ENCODE assay signal across 23 mouse cellular contexts in the genomic region with DNA sequence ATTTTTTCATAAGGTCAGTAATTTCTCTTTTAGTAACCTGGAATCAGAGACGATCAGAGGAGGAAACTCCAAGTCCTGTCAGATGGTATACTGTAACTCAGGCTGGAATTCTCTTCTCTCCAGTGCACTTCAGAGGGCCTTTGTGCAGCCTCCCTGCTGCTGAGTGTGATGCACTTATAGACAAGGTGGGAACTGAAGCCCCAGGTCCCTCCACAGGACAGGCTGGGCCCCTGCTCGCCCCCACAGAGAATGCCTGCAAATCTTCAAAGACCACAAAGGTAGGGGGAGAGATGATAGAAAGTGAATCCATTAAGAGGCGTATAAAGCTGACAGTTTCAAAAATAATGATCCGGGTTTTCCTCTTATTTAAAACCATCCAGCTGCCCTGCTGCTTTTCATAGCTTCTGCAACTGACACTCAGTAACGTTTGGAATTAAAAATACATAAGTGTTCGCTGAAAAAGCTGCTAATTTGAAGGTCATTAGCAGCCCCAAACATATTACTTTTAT. TPM values are rescaled to one million over a fixed set of nuclear protein-coding genes. Genes with fewer than 3 reads are reported as not detected.
"Had no signal": no experiment of that assay in that cellular context is flagged by ENCODE, and none has a peak within 500 bp of the region (broad histone marks: within the 10 kb centered on the region; RNA-seq: fewer than 3 reads in every experiment).

No protein-coding gene starts in this region.

- H3K27me3 ChIP-seq: limb, embryonic 12.5 days; liver, embryonic 13.5 days; lung, embryonic 15.5 days; neural tube, embryonic 12.5 days had no signal

- H3K9me3 ChIP-seq: limb, embryonic 12.5 days; liver, embryonic 13.5 days; lung, embryonic 15.5 days; neural tube, embryonic 12.5 days had no signal

- H3K4me3 ChIP-seq: layer of hippocampus, adult 2 months; limb, embryonic 12.5 days; liver, embryonic 13.5 days; lung, embryonic 15.5 days; neural tube, embryonic 12.5 days had no signal

- ATAC-seq: liver, postnatal 0 days had no signal

- H3K9ac ChIP-seq: limb, embryonic 12.5 days; liver, embryonic 13.5 days; liver, postnatal 0 days; lung, embryonic 15.5 days; neural tube, embryonic 12.5 days had no signal

- H3K36me3 ChIP-seq: limb, embryonic 12.5 days; liver, embryonic 13.5 days; lung, embryonic 15.5 days; neural tube, embryonic 12.5 days had no signal

- H3K27ac ChIP-seq: layer of hippocampus, adult 2 months; limb, embryonic 12.5 days; liver, embryonic 13.5 days; lung, embryonic 15.5 days; neural tube, embryonic 12.5 days had no signal

- DNase-seq: kidney, adult 18-20 months; kidney, postnatal 10 days; kidney, postnatal 4 days; liver; liver, embryonic 13.5 days; liver, postnatal 0 days; lung, postnatal 14 days; right cerebral cortex, postnatal 4 days; spleen, adult 18-20 months; thymus, adult 18-20 months; thymus, postnatal 25 days had no signal

- H3K4me2 ChIP-seq: limb, embryonic 12.5 days; liver, embryonic 13.5 days; lung, embryonic 15.5 days; neural tube, embryonic 12.5 days had no signal

- H3K4me1 ChIP-seq: liver, embryonic 13.5 days; lung, embryonic 15.5 days had no signal

RNA-seq across cellular contexts. Expression of a gene that starts 46.2 kb away (rescaled TPM):
- total RNA-seq: layer of hippocampus, adult 2 months; layer of hippocampus, postnatal 10 days; left cerebral cortex, postnatal 36 days; megakaryocyte-erythroid progenitor cell, adult 5-6 weeks; monocyte, adult 5-6 weeks; neutrophil, adult 5-6 weeks had no signal
- polyA plus RNA-seq: kidney, embryonic 14.5 days; limb, embryonic 12.5 days; liver, embryonic 13.5 days; liver, postnatal 0 days; lung, embryonic 15.5 days; stomach, embryonic 14.5 days; urinary bladder, adult 2 months had no signal
